In the genomic region with DNA sequence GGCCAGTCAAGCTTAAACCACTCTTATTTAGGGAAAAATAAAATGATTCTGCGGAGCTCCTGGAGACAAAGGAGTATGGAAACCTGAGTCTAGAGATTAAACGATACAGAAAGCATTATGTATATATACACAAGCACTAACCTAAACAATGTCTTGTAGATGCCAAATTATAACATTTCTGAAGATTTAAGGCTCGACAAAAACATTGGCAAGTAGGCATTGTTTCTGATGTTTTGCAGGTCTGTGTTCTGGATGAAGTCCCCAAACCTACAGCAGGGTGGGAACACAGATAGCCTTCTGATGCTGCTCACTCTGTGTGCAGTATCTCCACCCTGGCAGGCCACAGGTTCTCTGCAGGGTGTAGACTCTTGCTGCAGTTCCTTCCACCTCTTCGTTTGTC, we compare ENCODE assay signal across 11 mouse cellular contexts.
DNase-seq lines count a peak whose midpoint lies in the region; ATAC-seq and TF ChIP-seq lines count a peak whose summit lies in the region.
"Had no signal": no experiment of that assay in that cellular context is flagged by ENCODE, and none has a peak within 500 bp of the region (broad histone marks: within the 10 kb centered on the region; RNA-seq: fewer than 3 reads in every experiment).

No protein-coding gene starts in this region.

- no peak overlapping the region for H3K4me3 ChIP-seq in left cerebral cortex, adult 2 months
- no peak overlapping the region for H3K4me3 ChIP-seq in hindbrain, embryonic 15.5 days
- no peak overlapping the region for H3K4me3 ChIP-seq in stomach, embryonic 14.5 days (ENCODE audit: low read depth, low read length)
- no peak overlapping the region for H3K4me3 ChIP-seq in thymus, adult 2 months (ENCODE audit: control insufficient read depth, insufficient read depth, low read length)

- WGBS in hindbrain, embryonic 15.5 days, result 43% methylated on average over 4 of the region's 4 CpGs
- WGBS in stomach, embryonic 14.5 days, result 41% methylated on average over 4 of the region's 4 CpGs
- WGBS in thymus, adult 2 months, result 85% methylated on average over 4 of the region's 4 CpGs

- no peaks in the 10 kb centered on the region for H3K9me3 ChIP-seq in hindbrain, embryonic 15.5 days
- no peaks in the 10 kb centered on the region for H3K9me3 ChIP-seq in stomach, embryonic 14.5 days (ENCODE audit: control insufficient read depth, low read depth, low read length)
- H3K9me3 ChIP-seq: limb, embryonic 13.5 days had no signal

- no peak for ATAC-seq in hindbrain, embryonic 15.5 days (ENCODE audit: low FRiP score, low read depth)
- no peak for ATAC-seq in stomach, embryonic 14.5 days (ENCODE audit: insufficient number of reproducible peaks, insufficient read depth, low FRiP score, low read depth)

- H3K4me1 ChIP-seq in hindbrain, embryonic 15.5 days (replicated peaks), result peaks cover 26% of the 10 kb centered on the region
- H3K4me1 ChIP-seq in stomach, embryonic 14.5 days (ENCODE audit: control insufficient read depth, insufficient read depth, low read length), result peaks cover 11% of the 10 kb centered on the region; the same call in 1 of the 2 replicates
- no peaks in the 10 kb centered on the region for H3K4me1 ChIP-seq in thymus, adult 2 months (replicated peaks; ENCODE audit: control insufficient read depth, insufficient read depth, low read length)

- no peak for TF ChIP-seq CTCF in left cerebral cortex, adult 2 months (IDR thresholded peaks at IDR 0.05)
- no peak for TF ChIP-seq CTCF in thymus, adult 2 months (IDR thresholded peaks at IDR 0.05; ENCODE audit: borderline replicate concordance, control insufficient read depth, extremely low read depth, insufficient read depth, low read length, poor library complexity)

- peak; percentile 29 for DNase-seq in embryo, embryonic 10.5 days (ENCODE audit: low spot score)
- DNase-seq in embryo, embryonic 9.5 days (ENCODE audit: extremely low spot score), result no peak
- no peak for DNase-seq in left cerebral cortex, adult 2 months (ENCODE audit: extremely low spot score in 1 of 2, low spot score in 2 of 2)
- no peak for DNase-seq in left cerebral cortex, adult 11 months (ENCODE audit: low spot score)
- DNase-seq in thymus, adult 2 months, result no peak
- DNase-seq in adrenal gland, adult (ENCODE audit: inconsistent age in 2 of 2, low spot score in 1 of 2), result no peak
- DNase-seq: cerebellum, adult 9-10 months had no signal

- no peak for TF ChIP-seq POLR2A in thymus, adult 2 months (IDR thresholded peaks at IDR 0.05; ENCODE audit: control insufficient read depth, extremely low read depth, insufficient read depth, low read length, poor library complexity)

- no peaks in the 10 kb centered on the region for H3K27me3 ChIP-seq in hindbrain, embryonic 15.5 days
- H3K27me3 ChIP-seq in stomach, embryonic 14.5 days (ENCODE audit: control insufficient read depth, insufficient read depth, low read length), result no peaks in the 10 kb centered on the region
- no peaks in the 10 kb centered on the region for H3K27me3 ChIP-seq in thymus, adult 2 months (ENCODE audit: control insufficient read depth, insufficient read depth, low read length)
- H3K27me3 ChIP-seq: limb, embryonic 13.5 days had no signal

- intact Hi-C loops in left cerebral cortex, adult 2 months (cut with DNase I), result loop anchor here (5.0 kb wide), 3 partner anchors 149 to 229 kb away; no protein-coding TSS in a partner anchor

- no peaks in the 10 kb centered on the region for H3K36me3 ChIP-seq in hindbrain, embryonic 15.5 days
- H3K36me3 ChIP-seq in stomach, embryonic 14.5 days (ENCODE audit: control insufficient read depth, insufficient read depth, low read length), result no peaks in the 10 kb centered on the region
- H3K36me3 ChIP-seq in thymus, adult 2 months (ENCODE audit: control insufficient read depth, insufficient read depth, low read length), result no peaks in the 10 kb centered on the region
- H3K36me3 ChIP-seq: limb, embryonic 13.5 days had no signal

- H3K4me2 ChIP-seq in hindbrain, embryonic 15.5 days, result peak overlapping the region; percentile 64
- H3K4me2 ChIP-seq in stomach, embryonic 14.5 days (replicated peaks; ENCODE audit: low read depth, low read length), result no peak overlapping the region

- peak overlapping the region; percentile 65; the same call in 1 of the 2 replicates for H3K27ac ChIP-seq in left cerebral cortex, adult 2 months
- peak overlapping the region; percentile 70; the same call in 1 of the 2 replicates for H3K27ac ChIP-seq in hindbrain, embryonic 15.5 days (replicated peaks)
- peak overlapping the region; percentile 1; the same call in 1 of the 2 replicates for H3K27ac ChIP-seq in stomach, embryonic 14.5 days (ENCODE audit: low read length)
- H3K27ac ChIP-seq in thymus, adult 2 months (ENCODE audit: control insufficient read depth, insufficient read depth, low read length), result no peak overlapping the region
- H3K27ac ChIP-seq: limb, embryonic 13.5 days had no signal

- no peak overlapping the region for H3K9ac ChIP-seq in hindbrain, embryonic 15.5 days
- no peak overlapping the region for H3K9ac ChIP-seq in stomach, embryonic 14.5 days (replicated peaks; ENCODE audit: low read depth, low read length)
- H3K9ac ChIP-seq: lung, embryonic 14.5 days had no signal
